Mouse (Mus musculus) liver, embryonic 12.5 days (tissue): Measurements from ENCODE around the gene Vmn1r4. TPM values are rescaled to one million over a fixed set of nuclear protein-coding genes. Genes with fewer than 3 reads are reported as not detected.
A peak's percentile ranks its signal among the peaks of the same experiment; 100 is the strongest.

Experiments
- ATAC-seq: fragments of 200-750 bp; cut with Nextera tagmentation; 2 replicates; pipeline ENCODE4 v1.8.0; 2017; ENCODE audit warnings: moderate number of reproducible peaks, mild to moderate bottlenecking, moderate library complexity
- H3K27ac ChIP-seq: fragments of 300-500 bp; sonication (generic); 2 replicates; pipeline ENCODE4 v1.5.1; 2016; ENCODE audit warnings: mild to moderate bottlenecking
- H3K27me3 ChIP-seq: fragments of 300-500 bp; sonication (generic); replicated peaks from 2 replicates; pipeline ENCODE4 v1.6.1; 2016; ENCODE audit warnings: mild to moderate bottlenecking, moderate library complexity
- H3K36me3 ChIP-seq: fragments of 300-500 bp; sonication (generic); 2 replicates; pipeline ENCODE4 v1.6.1; 2016; ENCODE audit warnings: mild to moderate bottlenecking, moderate library complexity
- H3K4me1 ChIP-seq: fragments of 300-500 bp; sonication (generic); 2 replicates; pipeline ENCODE4 v1.6.1; 2016
- H3K4me2 ChIP-seq: fragments of 300-500 bp; sonication (generic); 2 replicates; pipeline ENCODE4 v1.6.1; 2016; ENCODE audit warnings: mild to moderate bottlenecking, moderate library complexity
- H3K4me3 ChIP-seq: fragments of 300-500 bp; sonication (generic); 2 replicates; pipeline ENCODE4 v1.5.1; 2016; ENCODE audit warnings: mild to moderate bottlenecking, moderate library complexity
- H3K9ac ChIP-seq: fragments of 300-500 bp; sonication (generic); 2 replicates; pipeline ENCODE4 v1.6.1; 2016; ENCODE audit warnings: mild to moderate bottlenecking, moderate library complexity
- H3K9me3 ChIP-seq: fragments of 300-500 bp; sonication (generic); replicated peaks from 2 replicates; pipeline ENCODE4 v1.6.1; 2016; ENCODE audit warnings: mild to moderate bottlenecking, moderate library complexity
- WGBS: fragments of 180-500 bp; shearing (Covaris S2); methylation state at CpG from one replicate; pipeline ENCODE4 v1.1.7; 2016; ENCODE audit not compliant: insufficient replicate concordance; 5-methylcytosine and 5-hydroxymethylcytosine counted together
- polyA plus RNA-seq: library from polyadenylated mRNA; unstranded; fragments of >200 nt; fragmentation: Nextera tagmentation; extraction: Ambion mirVana; gene quantifications from 2 replicates; pipeline ENCODE4 v1.2.1, GENCODE M21; 2016

The Vmn1r4 gene
- polyA plus RNA-seq, 1 experiment from 2014 or later = 0.13 TPM

GRCm38 (mm10) chr6:56919330-56920044 lies 4.3 kb upstream of the Vmn1r4 start:
- no peaks in the 10 kb centered on the region for H3K27me3 ChIP-seq
- no peak for ATAC-seq
- H3K9ac ChIP-seq = peak overlapping the region; percentile 91
- peak overlapping the region; percentile 90 for H3K4me3 ChIP-seq
- peaks cover 8% of the 10 kb centered on the region for H3K36me3 ChIP-seq
- H3K4me1 ChIP-seq = peaks cover 79% of the 10 kb centered on the region
- H3K9me3 ChIP-seq = 0 out of 2 replicates have a peak, but pooled peaks cover 3% of the 10 kb centered on the region
- 25% methylated on average over 7 of the region's 7 CpGs for WGBS
- H3K4me2 ChIP-seq = peak overlapping the region; percentile 89
- peak overlapping the region; percentile 99 for H3K27ac ChIP-seq

DNA sequence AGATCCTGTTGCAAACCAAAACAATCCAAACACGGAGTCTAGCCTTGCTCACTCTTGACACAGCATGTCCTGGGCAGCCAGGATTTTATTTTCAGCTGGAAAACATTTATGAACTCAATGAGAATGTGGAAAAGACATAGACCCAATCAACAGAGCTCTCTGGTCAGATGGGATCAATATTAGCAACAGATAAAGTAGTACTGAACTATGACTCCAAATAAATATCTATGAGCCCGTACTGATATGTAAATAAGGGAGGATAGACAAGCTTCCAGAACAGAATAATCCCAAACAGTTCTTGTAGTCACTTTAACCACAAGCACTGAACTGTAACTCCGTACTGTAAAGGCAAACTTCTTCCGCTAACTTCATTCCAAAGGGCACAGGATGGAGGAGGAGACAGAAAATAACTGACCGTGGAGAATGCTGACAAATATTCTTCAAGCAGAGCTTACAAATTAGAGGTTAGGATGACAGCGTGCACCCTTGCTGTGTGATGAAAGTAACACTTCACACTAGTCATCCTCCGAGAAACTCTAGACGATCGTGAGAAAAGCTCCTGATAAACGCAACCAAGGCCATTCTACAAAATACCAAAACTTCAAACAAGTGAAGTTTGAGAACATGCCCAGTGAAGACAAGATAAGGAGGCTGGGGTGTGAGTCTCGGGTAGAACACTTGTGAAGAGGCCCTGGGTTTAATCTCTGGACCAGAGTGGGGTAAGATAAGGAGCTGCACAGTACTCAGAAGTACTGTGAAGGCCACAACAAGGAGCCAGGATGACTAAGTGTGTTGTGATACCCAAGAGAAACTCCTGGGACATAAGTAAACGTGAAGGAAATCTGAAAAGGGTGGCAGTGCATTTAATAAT lies 3.4 kb upstream of the Vmn1r4 start:
- Histone ChIP-seq H3K9me3 (no peaks in the 10 kb centered on the region), H3K27ac (peak overlapping the region; percentile 99), H3K36me3 (peaks cover 3% of the 10 kb centered on the region; the same call in 1 of the 2 replicates), H3K4me2 (peak overlapping the region; percentile 89), H3K4me1 (peaks cover 74% of the 10 kb centered on the region), H3K27me3 (no peaks in the 10 kb centered on the region), H3K4me3 (peak overlapping the region; percentile 90), H3K9ac (peak overlapping the region; percentile 91)
- ATAC-seq = peak; percentile 80
- 18% methylated on average over 12 of the region's 12 CpGs for WGBS

GRCm38 (mm10) chr6:56923331-56923725 lies 487 bp upstream of the Vmn1r4 start:
- peak; percentile 40 for ATAC-seq
- under 1% methylated on average over 25 of the region's 25 CpGs for WGBS

GRCm38 (mm10) chr6:56931648-56932415 lies 8.0 kb downstream of the Vmn1r4 start:
- H3K27me3 ChIP-seq = peaks cover 17% of the 10 kb centered on the region; the same call in 1 of the 2 replicates
- no peaks in the 10 kb centered on the region for H3K9me3 ChIP-seq
- no peaks in the 10 kb centered on the region for H3K36me3 ChIP-seq
- no peak overlapping the region for H3K4me2 ChIP-seq
- H3K9ac ChIP-seq = no peak overlapping the region
- H3K4me3 ChIP-seq = no peak overlapping the region
- 48% methylated on average over 4 of the region's 4 CpGs for WGBS
- H3K4me1 ChIP-seq = no peaks in the 10 kb centered on the region
- H3K27ac ChIP-seq = no peak overlapping the region
- ATAC-seq = no peak

More at GRCm38 (mm10) chr6:56923331-56923725, 487 bp upstream of the Vmn1r4 start:
- Histone ChIP-seq H3K9ac (peak overlapping the region; percentile 91), H3K4me2 (peak overlapping the region; percentile 89), H3K4me1 (peaks cover 46% of the 10 kb centered on the region), H3K27me3 (no peaks in the 10 kb centered on the region), H3K4me3 (peak overlapping the region; percentile 90), H3K9me3 (no peaks in the 10 kb centered on the region), H3K36me3 (0 out of 2 replicates have a peak, but pooled peaks cover 3% of the 10 kb centered on the region), H3K27ac (peak overlapping the region; percentile 91)

DNA sequence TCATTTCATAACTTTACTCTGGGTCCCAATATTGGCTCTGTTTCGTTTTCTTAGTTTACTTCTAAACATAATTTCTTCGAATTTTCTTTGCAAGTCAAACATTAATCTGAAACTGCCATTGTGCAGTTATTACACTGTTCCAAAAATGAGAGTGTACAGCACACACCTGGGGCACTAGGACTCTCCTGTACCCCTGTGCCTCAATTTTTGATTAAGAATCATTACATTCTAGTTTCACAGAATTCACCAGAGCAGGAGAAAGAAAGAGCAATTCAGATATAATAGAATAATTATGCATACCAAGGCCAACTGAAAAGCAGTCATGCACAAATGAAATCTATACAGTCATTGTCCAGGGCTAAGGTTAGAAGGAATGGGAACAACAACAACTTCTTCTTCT lies 8.6 kb downstream of the Vmn1r4 start:
- ATAC-seq = no peak
- Histone ChIP-seq H3K4me3 (no peak overlapping the region), H3K4me1 (no peaks in the 10 kb centered on the region), H3K27ac (no peak overlapping the region), H3K9me3 (no peaks in the 10 kb centered on the region), H3K4me2 (no peak overlapping the region), H3K36me3 (no peaks in the 10 kb centered on the region), H3K9ac (no peak overlapping the region), H3K27me3 (peaks cover 17% of the 10 kb centered on the region; the same call in 1 of the 2 replicates)
- WGBS = 38% methylated on average over 2 of the region's 2 CpGs

GRCm38 (mm10) chr6:56934366-56934765 lies 10.6 kb downstream of the Vmn1r4 start:
- H3K4me2 ChIP-seq = no peak overlapping the region
- H3K27me3 ChIP-seq = peaks cover 17% of the 10 kb centered on the region; the same call in 1 of the 2 replicates
- no peak overlapping the region for H3K27ac ChIP-seq
- no peaks in the 10 kb centered on the region for H3K9me3 ChIP-seq
- no peak for ATAC-seq
- WGBS = 61% methylated on average over 4 of the region's 4 CpGs
- no peak overlapping the region for H3K9ac ChIP-seq
- no peaks in the 10 kb centered on the region for H3K4me1 ChIP-seq
- no peaks in the 10 kb centered on the region for H3K36me3 ChIP-seq
- no peak overlapping the region for H3K4me3 ChIP-seq

- Histone ChIP-seq H3K27me3 (no peaks in the 10 kb centered on the region), H3K4me1 (no peaks in the 10 kb centered on the region), H3K9ac (no peak overlapping the region), H3K4me3 (no peak overlapping the region), H3K36me3 (no peaks in the 10 kb centered on the region), H3K27ac (no peak overlapping the region), H3K9me3 (no peaks in the 10 kb centered on the region), H3K4me2 (no peak overlapping the region)
- ATAC-seq = no peak
- WGBS = 67% methylated on average over 5 of the region's 5 CpGs
Observed at GRCm38 (mm10) chr6:56956436-56956835, 32.6 kb downstream of the Vmn1r4 start.

GRCm38 (mm10) chr6:56969973-56970372 lies 46.2 kb downstream of the Vmn1r4 start, which contains the start of gene Vmn1r5:
Gene Vmn1r5, plus strand, starts transcription at chr6:56970273.
- Histone ChIP-seq H3K4me2 (no peak within 1 kb of the TSS), H3K27ac (no peak within 1 kb of the TSS), H3K27me3 (no peaks in the 10 kb centered on the region), H3K9me3 (no peaks in the 10 kb centered on the region), H3K4me1 (no peaks in the 10 kb centered on the region), H3K9ac (no peak within 1 kb of the TSS), H3K4me3 (no peak within 1 kb of the TSS), H3K36me3 (no peaks in the 10 kb centered on the region)
- ATAC-seq = no peak

DNA sequence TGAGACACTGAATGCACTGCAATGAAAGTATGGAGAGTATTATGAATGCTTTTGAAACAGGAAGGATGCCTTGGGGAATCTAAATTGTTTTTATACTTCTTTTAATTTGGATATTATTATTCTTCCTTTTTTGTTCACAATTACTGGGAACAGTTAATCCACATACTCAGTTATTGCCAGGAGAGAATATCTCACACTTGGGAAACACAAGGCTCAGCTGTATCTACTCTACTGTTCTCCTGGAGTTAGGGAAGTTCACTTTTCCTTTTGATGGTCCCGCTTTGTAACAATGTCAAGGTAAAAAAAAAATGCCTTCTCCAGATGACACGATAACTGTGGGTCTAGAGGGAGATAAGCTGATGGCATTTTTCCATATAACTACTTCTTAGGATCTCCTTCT lies 73.1 kb downstream of the Vmn1r4 start, which contains the start of gene Vmn1r6:
Gene Vmn1r6, plus strand, starts transcription at position 301 of the 400 bp plus-strand sequence.
- ATAC-seq = no peak
- no peaks in the 10 kb centered on the region for H3K27me3 ChIP-seq
- no peaks in the 10 kb centered on the region for H3K36me3 ChIP-seq
- no peaks in the 10 kb centered on the region for H3K4me1 ChIP-seq
- no peak within 1 kb of the TSS for H3K9ac ChIP-seq
- H3K27ac ChIP-seq = no peak within 1 kb of the TSS
- no peak within 1 kb of the TSS for H3K4me3 ChIP-seq
- no peaks in the 10 kb centered on the region for H3K9me3 ChIP-seq
- WGBS = 56% methylated on average over 2 of the region's 2 CpGs
- H3K4me2 ChIP-seq = no peak within 1 kb of the TSS
